Mouse (Mus musculus): ENCODE measurements around the gene Pjvk. TPM values are rescaled to one million over a fixed set of nuclear protein-coding genes. Genes with fewer than 3 reads are reported as not detected.

Gene Pjvk
- polyA plus RNA-seq (2014; fragmentation: Illumina TruSeq; extraction: RNeasy Lipid Tissue Mini Kit (QIAGEN cat#74804); ENCODE audit: low read depth, low replicate concordance): not detected

DNA sequence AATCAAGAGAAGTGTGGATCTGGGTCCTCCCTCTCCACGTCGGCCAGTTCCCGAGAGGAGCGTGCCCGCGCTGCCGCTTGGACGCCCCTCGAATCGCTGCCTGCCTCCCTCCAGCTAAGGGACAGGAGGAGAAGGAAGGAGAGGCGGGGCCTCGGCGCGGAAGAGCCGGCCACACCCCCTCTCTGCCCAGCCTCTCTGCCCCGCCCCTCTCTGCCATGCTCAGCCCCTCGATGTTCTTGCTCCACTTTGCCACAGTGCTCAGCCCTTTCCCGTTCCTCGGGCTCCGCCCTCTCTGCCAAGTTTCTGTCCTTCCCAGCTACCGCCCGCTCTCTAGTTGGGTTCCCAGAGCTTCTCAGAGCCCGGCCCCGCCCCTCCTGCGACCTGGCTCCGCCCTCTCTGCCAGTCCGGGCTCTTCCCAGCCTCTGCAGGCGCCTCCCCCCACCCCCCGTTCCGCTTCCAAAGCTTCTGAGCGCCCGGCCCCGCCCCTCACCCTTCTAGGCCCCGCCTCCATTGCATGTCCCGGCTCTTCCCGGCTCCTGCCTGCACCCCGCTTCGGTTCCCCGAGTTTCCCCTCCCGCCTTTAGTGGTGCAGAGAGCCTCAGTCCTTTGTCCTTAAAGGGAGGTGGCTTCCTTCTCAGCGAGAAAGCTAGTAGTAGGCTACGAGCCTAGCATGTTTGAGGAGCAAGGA lies at the start of gene Pjvk, which contains the start of gene Prkra:
TSS of gene Pjvk (plus strand) at position 594 of the 688 bp plus-strand sequence.
TSS of gene Prkra (minus strand) at position 133 of the 688 bp plus-strand sequence.

DNA sequence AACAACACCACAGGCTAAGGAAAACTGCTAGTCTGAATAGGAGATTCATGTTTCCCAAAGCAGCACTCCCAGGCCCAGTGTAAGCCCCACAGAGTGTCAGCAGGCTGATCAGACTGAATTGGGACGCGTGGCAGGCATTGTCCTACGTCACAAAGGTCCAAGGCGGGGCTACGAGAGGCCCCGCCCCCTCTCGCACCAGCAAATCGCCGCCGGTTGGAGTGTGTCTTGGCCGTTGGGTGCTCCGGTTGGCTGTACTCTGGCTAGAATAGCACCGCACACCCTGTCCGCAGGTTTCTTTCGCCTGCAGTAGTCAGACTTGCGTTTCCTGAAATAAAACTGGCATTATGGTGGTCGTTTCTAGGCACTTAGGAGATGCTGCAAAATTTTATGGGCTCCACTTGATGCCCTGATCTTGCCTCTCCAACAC lies 24.7 kb downstream of the Pjvk start, which contains the start of gene Fkbp7:
TSS of gene Fkbp7 (minus strand) at position 151 of the 427 bp plus-strand sequence.

GRCm38 (mm10) chr2:76674725-76675427 lies 26.6 kb downstream of the Pjvk start, which contains the start of gene Plekha3:
TSS of gene Plekha3 (plus strand) at chr2:76675281.

Other genes with a start within 250 kb of the Pjvk start
- gene Osbpl6, start 242.0 kb upstream of the Pjvk start, polyA plus RNA-seq (2014; fragmentation: Illumina TruSeq; extraction: RNeasy Lipid Tissue Mini Kit (QIAGEN cat#74804); ENCODE audit: low read depth, low replicate concordance): not detected
- gene Prkra, start 461 bp upstream of the Pjvk start, polyA plus RNA-seq (2014; fragmentation: Illumina TruSeq; extraction: RNeasy Lipid Tissue Mini Kit (QIAGEN cat#74804); ENCODE audit: low read depth, low replicate concordance): 21.7 TPM
- 14.3 TPM for gene Fkbp7, start 24.6 kb downstream of the Pjvk start, polyA plus RNA-seq (2014; fragmentation: Illumina TruSeq; extraction: RNeasy Lipid Tissue Mini Kit (QIAGEN cat#74804); ENCODE audit: low read depth, low replicate concordance)
- gene Plekha3, start 26.8 kb downstream of the Pjvk start, polyA plus RNA-seq (2014; fragmentation: Illumina TruSeq; extraction: RNeasy Lipid Tissue Mini Kit (QIAGEN cat#74804); ENCODE audit: low read depth, low replicate concordance): 28.7 TPM

All from liver, adult 10 weeks (tissue).